10 mouse cellular contexts compared by ENCODE assay signal in the genomic region with DNA sequence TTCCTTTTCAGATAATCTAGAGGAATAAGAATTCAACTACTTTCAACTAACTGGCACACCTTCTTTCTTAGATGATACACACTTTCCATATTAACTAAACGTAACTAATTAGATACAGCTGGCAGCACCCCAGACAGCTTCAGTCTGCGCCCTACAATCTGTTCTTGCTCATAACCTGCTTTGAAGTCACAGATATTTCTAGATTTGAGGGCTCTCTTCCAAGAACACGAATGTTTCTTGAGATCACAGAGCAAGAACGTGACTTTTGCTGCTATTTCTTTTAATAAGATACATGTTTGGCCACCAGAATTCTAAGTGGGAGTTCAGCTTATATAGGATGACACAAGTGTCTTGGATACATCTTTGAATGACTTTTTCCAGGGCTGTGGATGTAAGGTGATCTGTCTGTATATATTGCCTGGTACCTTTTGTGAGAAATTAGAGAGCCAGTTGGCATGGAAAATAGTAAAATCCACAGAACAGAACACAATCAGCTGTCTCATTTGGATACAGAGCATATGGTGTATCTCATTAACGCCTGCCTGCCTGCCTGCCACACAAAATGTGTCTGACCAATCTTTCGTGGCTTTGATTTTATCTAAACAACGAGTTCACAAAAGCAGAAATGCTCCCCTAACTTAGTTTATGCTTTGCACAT.
A peak's percentile ranks its signal among the peaks of the same experiment; 100 is the strongest.
DNase-seq lines count a peak whose midpoint lies in the region; ATAC-seq and TF ChIP-seq lines count a peak whose summit lies in the region.
"Had no signal": no experiment of that assay in that cellular context is flagged by ENCODE, and none has a peak within 500 bp of the region (broad histone marks: within the 10 kb centered on the region; RNA-seq: fewer than 3 reads in every experiment).

No protein-coding gene starts in this region.

- H3K27ac ChIP-seq in midbrain, embryonic 13.5 days = peak overlapping the region; percentile 75
- H3K27ac ChIP-seq in midbrain, embryonic 11.5 days (ENCODE audit: low read depth, low read length) = no peak overlapping the region
- H3K27ac ChIP-seq in layer of hippocampus, adult 2 months = peak overlapping the region; percentile 88
- H3K27ac ChIP-seq: lung, embryonic 15.5 days had no signal

- DNase-seq in midbrain, embryonic 11.5 days (ENCODE audit: low spot score, missing footprints) = no peak
- peak; percentile 53 to 73 for DNase-seq in cerebellum, postnatal 25 days
- peak; percentile 38 to 65 for DNase-seq in layer of hippocampus, adult 2 months (ENCODE audit: low spot score in 2 of 2)
- peak; percentile 62 for DNase-seq in telencephalon, adult 2 months (ENCODE audit: low read depth, low spot score)
- no peak for DNase-seq in gastrocnemius, postnatal 25 days
- DNase-seq: adrenal gland, postnatal 14 days had no signal

- no peak overlapping the region for H3K4me3 ChIP-seq in midbrain, embryonic 13.5 days (replicated peaks)
- H3K4me3 ChIP-seq in midbrain, embryonic 11.5 days (ENCODE audit: low read depth, low read length) = no peak overlapping the region
- peak overlapping the region; percentile 0; the same call in 1 of the 2 replicates for H3K4me3 ChIP-seq in layer of hippocampus, adult 2 months
- H3K4me3 ChIP-seq: lung, embryonic 15.5 days had no signal

- H3K4me2 ChIP-seq in midbrain, embryonic 13.5 days (replicated peaks) = 0 out of 2 replicates have a peak overlapping the region, but pooled peaks have one; percentile 1
- no peak overlapping the region for H3K4me2 ChIP-seq in midbrain, embryonic 11.5 days
- H3K4me2 ChIP-seq: lung, embryonic 15.5 days had no signal

- peak; percentile 41 for ATAC-seq in midbrain, embryonic 13.5 days
- no peak for ATAC-seq in midbrain, embryonic 11.5 days (ENCODE audit: low FRiP score)
- ATAC-seq in erythroid progenitor cell, adult 5-6 weeks (replicated peaks; ENCODE audit: low FRiP score, poor library complexity, severe bottlenecking) = no peak

- no peaks in the 10 kb centered on the region for H3K27me3 ChIP-seq in midbrain, embryonic 13.5 days
- no peaks in the 10 kb centered on the region for H3K27me3 ChIP-seq in midbrain, embryonic 11.5 days (ENCODE audit: control insufficient read depth, insufficient read depth, low read length)
- H3K27me3 ChIP-seq: lung, embryonic 15.5 days had no signal

- TF ChIP-seq CTCF in layer of hippocampus, adult 2 months (conservative IDR thresholded peaks at IDR 0.05) = no peak

- peaks cover 19% of the 10 kb centered on the region for H3K4me1 ChIP-seq in midbrain, embryonic 13.5 days (replicated peaks)
- no peaks in the 10 kb centered on the region; the same call in 1 of the 2 replicates for H3K4me1 ChIP-seq in midbrain, embryonic 11.5 days (ENCODE audit: control insufficient read depth, insufficient read depth, low read length)

- H3K36me3 ChIP-seq in midbrain, embryonic 13.5 days = no peaks in the 10 kb centered on the region
- no peaks in the 10 kb centered on the region for H3K36me3 ChIP-seq in midbrain, embryonic 11.5 days (ENCODE audit: control insufficient read depth, insufficient read depth, low read length)
- H3K36me3 ChIP-seq: lung, embryonic 15.5 days had no signal

- H3K9me3 ChIP-seq in midbrain, embryonic 13.5 days = no peaks in the 10 kb centered on the region
- no peaks in the 10 kb centered on the region for H3K9me3 ChIP-seq in midbrain, embryonic 11.5 days (ENCODE audit: control insufficient read depth, low read length)
- H3K9me3 ChIP-seq: G1E; lung, embryonic 15.5 days had no signal

- WGBS in midbrain, embryonic 13.5 days = 46% methylated on average over 7 of the region's 7 CpGs
- WGBS in midbrain, embryonic 11.5 days = 69% methylated on average over 7 of the region's 7 CpGs

- H3K9ac ChIP-seq in midbrain, embryonic 13.5 days (replicated peaks) = no peak overlapping the region
- H3K9ac ChIP-seq in midbrain, embryonic 11.5 days (ENCODE audit: low read length) = no peak overlapping the region
- H3K9ac ChIP-seq: lung, embryonic 15.5 days had no signal

Comparison
In these comparisons a context has a peak if more than half of its experiments do, and no peak if none do; other contexts are left out.
1. DNase-seq: peak in cerebellum, postnatal 25 days (2 of 2), layer of hippocampus, adult 2 months (2 of 2) and telencephalon, adult 2 months (single experiment); none in midbrain, embryonic 11.5 days (single experiment) and gastrocnemius, postnatal 25 days (single experiment).